Mouse (Mus musculus) E14TG2a.4 (cell line): ENCODE data around the gene Rps19bp1.

ENCODE experiments used
- CTCF ChIP-seq: conservative IDR thresholded peaks from 2 replicates; pipeline ENCODE4 v1.5.1; 2014; ENCODE audit warnings: low read length
- POU5F1 ChIP-seq: IDR thresholded peaks from 2 replicates; pipeline ENCODE4 v1.6.1; 2014; ENCODE audit warnings: low read length, borderline replicate concordance

DNA sequence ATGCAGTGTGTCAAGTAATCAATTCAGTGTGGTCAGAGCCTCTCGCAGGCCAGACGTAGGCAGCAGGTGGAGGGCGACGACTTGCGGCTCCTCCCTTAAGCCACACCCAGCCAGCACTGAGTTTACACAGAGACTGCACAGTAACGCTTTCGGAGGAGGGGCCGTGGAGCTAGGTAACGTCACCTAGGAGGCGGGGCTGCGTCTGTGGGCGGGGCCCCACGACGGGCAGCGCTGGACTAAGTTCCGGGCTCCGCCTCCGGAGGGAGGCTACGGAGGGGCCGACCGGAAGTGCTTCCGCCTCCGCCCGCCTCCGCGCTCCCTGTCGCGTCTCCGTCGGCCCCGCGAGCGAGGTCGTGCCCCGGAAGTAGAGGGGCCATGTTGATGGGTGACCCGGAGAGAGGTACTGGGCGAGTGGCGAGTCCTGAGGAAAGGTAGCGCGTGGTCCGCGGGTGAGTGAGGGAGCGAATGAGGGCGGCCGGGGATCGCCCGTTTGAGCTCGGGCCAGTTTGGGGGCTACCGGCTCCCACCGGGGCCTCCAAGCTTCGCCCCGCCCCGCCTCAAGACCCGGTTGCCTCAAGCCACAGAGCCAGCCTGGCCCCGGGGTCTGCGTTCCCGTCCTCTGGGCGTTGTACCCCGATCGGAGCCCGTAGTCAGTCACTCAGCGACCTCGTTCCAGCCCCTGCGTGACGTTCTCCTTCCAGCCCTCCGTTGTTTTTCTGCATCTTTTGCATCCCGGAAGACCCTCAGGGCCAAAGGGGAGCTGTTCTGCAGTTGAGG lies 30.2 kb downstream of the Rps19bp1 start, which contains the start of gene Mief1:
- TF ChIP-seq CTCF (no peak), POU5F1 (no peak)
